Mouse (Mus musculus) heart, embryonic 13.5 days (tissue): ENCODE results near the gene Olfr661. TPM values are rescaled to one million over a fixed set of nuclear protein-coding genes. Genes with fewer than 3 reads are reported as not detected.

Experiments used
- ATAC-seq: fragments of 200-750 bp; cut with Nextera tagmentation; 2 replicates; pipeline ENCODE4 v1.8.0; 2017; ENCODE audit warnings: moderate TSS enrichment; ENCODE audit not compliant: insufficient number of reproducible peaks, low FRiP score, low TSS enrichment; ENCODE audit errors: extremely low read depth
- H3K27ac ChIP-seq: fragments of 300-500 bp; sonication (generic); replicated peaks from 2 replicates; pipeline ENCODE4 v1.5.1; 2015; ENCODE audit warnings: moderate library complexity, mild to moderate bottlenecking, inconsistent platforms
- H3K27me3 ChIP-seq: fragments of 300-500 bp; sonication (generic); replicated peaks from 2 replicates; pipeline ENCODE4 v1.6.1; 2015; ENCODE audit warnings: mild to moderate bottlenecking, inconsistent platforms
- H3K36me3 ChIP-seq: fragments of 300-500 bp; sonication (generic); 2 replicates; pipeline ENCODE4 v1.6.1; 2015; ENCODE audit warnings: mild to moderate bottlenecking, inconsistent platforms
- H3K4me1 ChIP-seq: fragments of 300-500 bp; sonication (generic); 2 replicates; pipeline ENCODE4 v1.6.1; 2015; ENCODE audit warnings: inconsistent platforms
- H3K4me2 ChIP-seq: fragments of 300-500 bp; sonication (generic); 2 replicates; pipeline ENCODE4 v1.6.1; 2015; ENCODE audit warnings: inconsistent platforms, mild to moderate bottlenecking, moderate library complexity
- H3K4me3 ChIP-seq: fragments of 300-500 bp; sonication (generic); 2 replicates; pipeline ENCODE4 v1.5.1; 2015; ENCODE audit warnings: moderate library complexity, mild to moderate bottlenecking, inconsistent platforms
- H3K9ac ChIP-seq: fragments of 300-500 bp; sonication (generic); 2 replicates; pipeline ENCODE4 v1.6.1; 2015; ENCODE audit warnings: inconsistent platforms, mild to moderate bottlenecking, moderate library complexity
- H3K9me3 ChIP-seq: fragments of 300-500 bp; sonication (generic); 2 replicates; pipeline ENCODE4 v1.6.1; 2016; ENCODE audit warnings: inconsistent platforms
- WGBS: fragments of 180-500 bp; shearing (Covaris S2); methylation state at CpG from one replicate; pipeline ENCODE4 v1.1.7; 2015; ENCODE audit warnings: mixed read lengths; 5-methylcytosine and 5-hydroxymethylcytosine counted together
- polyA plus RNA-seq: library from polyadenylated mRNA; unstranded; fragments of >200 nt; fragmentation: Nextera tagmentation; extraction: Ambion mirVana; gene quantifications from 2 replicates; pipeline ENCODE4 v1.2.1, GENCODE M21; 2015

The Olfr661 gene
- polyA plus RNA-seq, result not detected in 2 replicates

- no peaks in the 10 kb centered on the region for H3K36me3 ChIP-seq
- no peak within 1 kb of the TSS for H3K9ac ChIP-seq
- no peaks in the 10 kb centered on the region for H3K27me3 ChIP-seq
- 76% methylated on average over 2 of the region's 2 CpGs for WGBS
- no peaks in the 10 kb centered on the region for H3K4me1 ChIP-seq
- no peak within 1 kb of the TSS for H3K27ac ChIP-seq
- H3K4me3 ChIP-seq, result no peak within 1 kb of the TSS
- H3K4me2 ChIP-seq, result no peak within 1 kb of the TSS
- ATAC-seq, result no peak
- no peaks in the 10 kb centered on the region for H3K9me3 ChIP-seq
Observed at GRCm38 (mm10) chr7:104686201-104686600, at the start of gene Olfr661. Olfr661 (plus strand) TSS chr7:104686501.

- Histone ChIP-seq H3K4me2 (peak within 1 kb of the TSS; percentile 63), H3K9ac (no peak within 1 kb of the TSS), H3K9me3 (no peaks in the 10 kb centered on the region), H3K4me1 (no peaks in the 10 kb centered on the region), H3K4me3 (peak within 1 kb of the TSS; percentile 35), H3K27me3 (no peaks in the 10 kb centered on the region), H3K27ac (no peak within 1 kb of the TSS), H3K36me3 (no peaks in the 10 kb centered on the region)
- ATAC-seq, result no peak
- 14% methylated on average over 20 of the region's 22 CpGs for WGBS
Observed at GRCm38 (mm10) chr7:104646841-104647482, 39.3 kb upstream of the Olfr661 start, which contains the start of gene Olfr658. Olfr658 (minus strand) TSS chr7:104647305.

- ATAC-seq, result no peak
- H3K36me3 ChIP-seq, result no peaks in the 10 kb centered on the region
- H3K4me1 ChIP-seq, result no peaks in the 10 kb centered on the region
- no peak within 1 kb of the TSS for H3K4me3 ChIP-seq
- no peak within 1 kb of the TSS for H3K9ac ChIP-seq
- H3K4me2 ChIP-seq, result no peak within 1 kb of the TSS
- WGBS, result 69% methylated on average over 3 of the region's 3 CpGs
- no peaks in the 10 kb centered on the region; the same call in none of the 2 replicates for H3K9me3 ChIP-seq
- H3K27ac ChIP-seq, result no peak within 1 kb of the TSS
- no peaks in the 10 kb centered on the region for H3K27me3 ChIP-seq
Observed at GRCm38 (mm10) chr7:104666453-104666852, 19.8 kb upstream of the Olfr661 start, which contains the start of gene Olfr659. Olfr659 (plus strand) TSS chr7:104666753.

Other genes with a start within 250 kb of the Olfr661 start
- 1.0 TPM in 2 replicates for gene Trim30a, start 221.3 kb upstream of the Olfr661 start, polyA plus RNA-seq
- gene Trim30d, start 178.7 kb upstream of the Olfr661 start, polyA plus RNA-seq, result 0.21 and 0.47 TPM in 2 replicates
- not detected in 2 replicates for gene Olfr651, start 136.4 kb upstream of the Olfr661 start, polyA plus RNA-seq
- not detected in 2 replicates for gene Olfr652, start 125.6 kb upstream of the Olfr661 start, polyA plus RNA-seq
- not detected in 2 replicates for gene Olfr653, start 109.2 kb upstream of the Olfr661 start, polyA plus RNA-seq
- not detected in 2 replicates for gene Olfr654, start 99.5 kb upstream of the Olfr661 start, polyA plus RNA-seq
- gene Olfr655, start 84.7 kb upstream of the Olfr661 start, polyA plus RNA-seq, result not detected in 2 replicates
- gene Olfr656, start 72.5 kb upstream of the Olfr661 start, polyA plus RNA-seq, result not detected in 2 replicates
- gene Olfr657, start 61.7 kb upstream of the Olfr661 start, polyA plus RNA-seq, result not detected in 2 replicates
- not detected in 2 replicates for gene Olfr658, start 39.2 kb upstream of the Olfr661 start, polyA plus RNA-seq
- gene Olfr659, start 19.7 kb upstream of the Olfr661 start, polyA plus RNA-seq, result not detected in 2 replicates
- not detected in 2 replicates for gene Usp17le, start 91.0 kb downstream of the Olfr661 start, polyA plus RNA-seq
- not detected in 2 replicates for gene Usp17lb, start 156.1 kb downstream of the Olfr661 start, polyA plus RNA-seq
- gene Usp17la, start 170.5 kb downstream of the Olfr661 start, polyA plus RNA-seq, result not detected in 2 replicates
- not detected in 2 replicates for gene Olfr665, start 191.5 kb downstream of the Olfr661 start, polyA plus RNA-seq
- gene Olfr666, start 209.5 kb downstream of the Olfr661 start, polyA plus RNA-seq, result not detected in 2 replicates
- gene Olfr667, start 235.0 kb downstream of the Olfr661 start, polyA plus RNA-seq, result not detected in 2 replicates
- gene Olfr668, start 241.6 kb downstream of the Olfr661 start, polyA plus RNA-seq, result not detected in 2 replicates
- gene Olfr669, start 247.7 kb downstream of the Olfr661 start, polyA plus RNA-seq, result not detected in 2 replicates